Mouse (Mus musculus): ENCODE data around the gene Qrsl1. TPM values are rescaled to one million over a fixed set of nuclear protein-coding genes. Genes with fewer than 3 reads are reported as not detected.

The Qrsl1 gene
- total and polyA plus RNA-seq, 3 experiments, result 41.8 to 49.5 (median 46.8) TPM

DNA sequence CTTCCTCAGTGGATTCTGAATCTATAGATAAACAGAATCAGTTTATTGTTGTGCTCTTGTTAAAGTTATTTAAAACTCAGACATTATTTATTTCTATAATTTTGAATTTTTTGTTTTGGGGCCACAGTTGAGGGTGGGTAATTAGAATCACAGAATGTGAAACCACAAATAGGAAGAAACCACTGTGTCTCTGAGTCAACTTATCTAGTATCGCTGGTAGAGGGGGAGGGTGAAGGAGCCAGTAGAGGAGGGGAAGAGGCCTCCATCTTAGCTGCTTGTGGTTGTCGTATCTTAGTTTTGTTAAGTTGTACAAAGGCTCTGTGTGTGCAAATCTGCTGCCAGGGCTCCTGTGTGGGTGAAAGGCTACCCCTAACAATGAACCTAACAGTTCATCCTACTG lies 15.2 kb upstream of the Qrsl1 start:
- dilution Hi-C loops (cut with MboI; ENCODE audit: extremely low pct_ligation_motif_present, extremely low pct_unique_long_range_greater_than_20kb, low sequenced_read_pairs), result no loop called here
- Histone ChIP-seq H3K27ac (ENCODE audit: insufficient read depth, low read depth) (no peak overlapping the region), H3K4me1 (ENCODE audit: control insufficient read depth in 1 of 2, insufficient read depth in 2 of 2) (peaks cover 10 to 84% of the 10 kb centered on the region in 2 experiments; a peak in 3 of 4 replicates), H3K4me2 (ENCODE audit: insufficient read depth, low read depth, poor library complexity, severe bottlenecking) (no peak overlapping the region), H3K9me3 (replicated peaks; ENCODE audit: low read length) (no peaks in the 10 kb centered on the region), H3K4me3 (replicated peaks in 1 of 3; ENCODE audit: low read depth in 2 of 3, low read length in 2 of 3, poor library complexity in 1 of 3) (no peak overlapping the region), H3K36me3 (replicated peaks in 1 of 2; ENCODE audit: control insufficient read depth in 1 of 2, insufficient read depth in 1 of 2, low read length in 1 of 2) (peaks cover 53 to 83% of the 10 kb centered on the region in 2 experiments), H3K9ac (ENCODE audit: insufficient read depth, low read depth) (no peak overlapping the region), H3K79me2 (replicated peaks; ENCODE audit: control insufficient read depth, extremely low read depth, insufficient read depth, poor library complexity, severe bottlenecking) (peaks cover 16% of the 10 kb centered on the region), H3K27me3 (replicated peaks) (no peaks in the 10 kb centered on the region)
- in situ Hi-C loops (cut with MboI; ENCODE audit: low pct_ligation_motif_present, low pct_unique_long_range_greater_than_20kb, low sequenced_read_pairs), result loop anchor here (5.0 kb wide), 2 partner anchors 89 to 174 kb away; no protein-coding TSS in a partner anchor
- TF ChIP-seq ZKSCAN1 (IDR thresholded peaks at IDR 0.05; ENCODE audit: borderline replicate concordance, low read depth, low read length) (no peak), RAD21 (IDR thresholded peaks at IDR 0.05; ENCODE audit: low read depth, low read length) (no peak), CTCF (conservative IDR thresholded peaks at IDR 0.05 in 1 of 2, IDR thresholded peaks at IDR 0.05 in 1 of 2; ENCODE audit: low read depth in 2 of 2, low read length in 2 of 2) (no peak), POLR2AphosphoS2 (IDR thresholded peaks at IDR 0.05; ENCODE audit: low read depth, low read length) (no peak), MAX (IDR thresholded peaks at IDR 0.05; ENCODE audit: low read length) (no peak), MYC (IDR thresholded peaks at IDR 0.05; ENCODE audit: low read depth, low read length) (no peak), POLR2A (IDR thresholded peaks at IDR 0.05; ENCODE audit: low read depth, low read length) (no peak), KAT2A (IDR thresholded peaks at IDR 0.05; ENCODE audit: insufficient replicate concordance, low read length) (no peak), BHLHE40 (IDR thresholded peaks at IDR 0.05; ENCODE audit: low read depth, low read length) (no peak), GABPA (IDR thresholded peaks at IDR 0.05; ENCODE audit: insufficient replicate concordance, low read depth, low read length) (no peak), E2F4 (IDR thresholded peaks at IDR 0.05; ENCODE audit: insufficient replicate concordance, low read depth, low read length) (no peak), MAFK (IDR thresholded peaks at IDR 0.05; ENCODE audit: insufficient replicate concordance, low read length) (no peak), USF2 (conservative IDR thresholded peaks at IDR 0.05; ENCODE audit: low read depth, low read length) (no peak), SMC3 (IDR thresholded peaks at IDR 0.05; ENCODE audit: low read depth, low read length) (no peak), USF1 (IDR thresholded peaks at IDR 0.05; ENCODE audit: low read depth, low read length) (no peak), SIN3A (IDR thresholded peaks at IDR 0.05; ENCODE audit: low read length) (no peak), CHD2 (IDR thresholded peaks at IDR 0.05; ENCODE audit: low read length) (no peak), NELFE (IDR thresholded peaks at IDR 0.05; ENCODE audit: low read depth, low read length) (no peak), NRF1 (IDR thresholded peaks at IDR 0.05; ENCODE audit: low read depth, low read length) (no peak), ZC3H11A (IDR thresholded peaks at IDR 0.05; ENCODE audit: low read depth, low read length) (no peak)
- no peak for DNase-seq (ENCODE audit: extremely low read depth)

DNA sequence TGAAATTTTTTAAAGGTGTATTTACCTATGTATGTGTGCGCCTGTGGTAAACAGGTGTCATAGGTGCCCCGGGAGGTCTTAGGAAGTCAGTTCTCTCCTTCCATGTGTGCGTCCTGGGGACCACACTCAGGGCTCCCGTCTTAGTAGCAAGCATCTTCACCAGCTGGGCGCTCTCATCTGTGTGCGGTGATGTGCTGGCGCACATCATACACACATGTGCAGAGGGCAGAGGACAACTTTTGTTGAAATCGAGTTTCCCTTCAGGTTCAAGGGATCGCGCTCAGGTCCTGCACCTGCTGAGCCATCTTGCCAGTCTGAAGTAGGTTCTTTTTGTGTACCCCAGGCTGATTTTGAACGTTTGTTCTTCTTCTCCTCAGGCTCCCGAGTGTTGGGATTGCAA lies 14.6 kb upstream of the Qrsl1 start:
- Histone ChIP-seq H3K4me1 (ENCODE audit: control insufficient read depth in 1 of 2, insufficient read depth in 2 of 2) (peaks cover 10 to 85% of the 10 kb centered on the region in 2 experiments; a peak in 3 of 4 replicates), H3K36me3 (replicated peaks in 1 of 2; ENCODE audit: control insufficient read depth in 1 of 2, insufficient read depth in 1 of 2, low read length in 1 of 2) (peaks cover 55 to 83% of the 10 kb centered on the region in 2 experiments), H3K9me3 (replicated peaks; ENCODE audit: low read length) (no peaks in the 10 kb centered on the region), H3K4me2 (ENCODE audit: insufficient read depth, low read depth, poor library complexity, severe bottlenecking) (no peak overlapping the region), H3K4me3 (replicated peaks in 1 of 3; ENCODE audit: low read depth in 2 of 3, low read length in 2 of 3, poor library complexity in 1 of 3) (no peak overlapping the region), H3K27me3 (replicated peaks) (no peaks in the 10 kb centered on the region), H3K79me2 (replicated peaks; ENCODE audit: control insufficient read depth, extremely low read depth, insufficient read depth, poor library complexity, severe bottlenecking) (peaks cover 21% of the 10 kb centered on the region), H3K27ac (ENCODE audit: insufficient read depth, low read depth) (no peak overlapping the region), H3K9ac (ENCODE audit: insufficient read depth, low read depth) (no peak overlapping the region)
- TF ChIP-seq ETS1 (conservative IDR thresholded peaks at IDR 0.05; ENCODE audit: low read depth, low read length), result no peak
- TF ChIP-seq CHD2 (IDR thresholded peaks at IDR 0.05; ENCODE audit: low read length), result no peak
- TF ChIP-seq USF1 (IDR thresholded peaks at IDR 0.05; ENCODE audit: low read depth, low read length), result no peak
- TF ChIP-seq RCOR1 (conservative IDR thresholded peaks at IDR 0.05; ENCODE audit: low read depth, low read length), result no peak
- TF ChIP-seq SIN3A (IDR thresholded peaks at IDR 0.05; ENCODE audit: low read length), result no peak
- no peak for TF ChIP-seq KAT2A (IDR thresholded peaks at IDR 0.05; ENCODE audit: insufficient replicate concordance, low read length)
- no peak for TF ChIP-seq NELFE (IDR thresholded peaks at IDR 0.05; ENCODE audit: low read depth, low read length)
- TF ChIP-seq CHD1 (IDR thresholded peaks at IDR 0.05; ENCODE audit: low read depth, low read length), result no peak
- TF ChIP-seq RAD21 (IDR thresholded peaks at IDR 0.05; ENCODE audit: low read depth, low read length), result no peak
- no peak for TF ChIP-seq MAZ (IDR thresholded peaks at IDR 0.05; ENCODE audit: low read depth, low read length)
- TF ChIP-seq MXI1 (IDR thresholded peaks at IDR 0.05; ENCODE audit: low read depth, low read length), result no peak
- in situ Hi-C loops (cut with MboI; ENCODE audit: low pct_ligation_motif_present, low pct_unique_long_range_greater_than_20kb, low sequenced_read_pairs) (loop anchor here (5.0 kb wide), 2 partner anchors 89 to 174 kb away; no protein-coding TSS in a partner anchor), dilution Hi-C loops (cut with MboI; ENCODE audit: extremely low pct_ligation_motif_present, extremely low pct_unique_long_range_greater_than_20kb, low sequenced_read_pairs) (no loop called here)
- DNase-seq (ENCODE audit: extremely low read depth), result no peak

Data from CH12.LX (cell line).